Mouse (Mus musculus) left cerebral cortex, adult 9 months (tissue): ENCODE results near the gene Ttn.

Experiments
- DNase-seq, 2 experiments: peaks; one replicate each; pipeline ENCODE4 v3.0.0; 2022; ENCODE audit warnings: low spot score in 2 of 2

Gene Ttn

GRCm38 (mm10) chr2:76850066-76850465, 132.3 kb downstream of the Ttn start:
- DNase-seq: no peak

GRCm38 (mm10) chr2:76843162-76843561, 139.2 kb downstream of the Ttn start:
- no peak for DNase-seq

GRCm38 (mm10) chr2:76820472-76820871, 161.9 kb downstream of the Ttn start:
- no peak for DNase-seq

GRCm38 (mm10) chr2:76817796-76818195, 164.6 kb downstream of the Ttn start:
- DNase-seq: no peak

- DNase-seq: no peak
Measured at GRCm38 (mm10) chr2:76814048-76814817, 168.1 kb downstream of the Ttn start.

- no peak for DNase-seq
Measured at GRCm38 (mm10) chr2:76811160-76811559, 171.2 kb downstream of the Ttn start.

GRCm38 (mm10) chr2:76808334-76808733, 174.0 kb downstream of the Ttn start:
- no peak for DNase-seq

GRCm38 (mm10) chr2:76807284-76807683, 175.1 kb downstream of the Ttn start:
- DNase-seq: no peak

GRCm38 (mm10) chr2:76806861-76807260, 175.5 kb downstream of the Ttn start:
- no peak for DNase-seq

GRCm38 (mm10) chr2:76806376-76806775, 176.0 kb downstream of the Ttn start:
- DNase-seq: no peak

GRCm38 (mm10) chr2:76805191-76805892, 177.0 kb downstream of the Ttn start:
- no peak for DNase-seq

- DNase-seq: no peak
Measured at GRCm38 (mm10) chr2:76784171-76784570, 198.2 kb downstream of the Ttn start.

GRCm38 (mm10) chr2:76780792-76781191, 201.6 kb downstream of the Ttn start:
- no peak for DNase-seq

GRCm38 (mm10) chr2:76769831-76770230, 212.5 kb downstream of the Ttn start:
- no peak for DNase-seq

GRCm38 (mm10) chr2:76767231-76767630, 215.1 kb downstream of the Ttn start:
- DNase-seq: no peak

- DNase-seq: no peak
Measured at GRCm38 (mm10) chr2:76764526-76764925, 217.8 kb downstream of the Ttn start.

- no peak for DNase-seq
Measured at GRCm38 (mm10) chr2:76762154-76762553, 220.2 kb downstream of the Ttn start.

- no peak for DNase-seq
Measured at GRCm38 (mm10) chr2:76756461-76756860, 225.9 kb downstream of the Ttn start.

- no peak for DNase-seq
Measured at GRCm38 (mm10) chr2:76751993-76752392, 230.4 kb downstream of the Ttn start.

GRCm38 (mm10) chr2:76749341-76750110, 232.8 kb downstream of the Ttn start:
- DNase-seq: no peak

GRCm38 (mm10) chr2:76748696-76749095, 233.7 kb downstream of the Ttn start:
- DNase-seq: no peak

GRCm38 (mm10) chr2:76719650-76720049, 262.7 kb downstream of the Ttn start:
- no peak for DNase-seq
